Mouse (Mus musculus): ENCODE results near the gene Hipk2.

GRCm38 (mm10) chr6:38840380-38840779 lies 35.6 kb downstream of the Hipk2 start:
- TF ChIP-seq CTCF (IDR thresholded peaks at IDR 0.05; ENCODE audit: borderline replicate concordance, insufficient read depth, low read depth, low read length) (no peak), POLR2A (IDR thresholded peaks at IDR 0.05; ENCODE audit: borderline replicate concordance, insufficient read depth, low read length) (no peak)

All from cerebellum, adult 2 months (tissue).